Mouse (Mus musculus): Measurements from ENCODE around the gene Ankrd55.
"Not testable (repeated sequence)": the region's sequence is repeated elsewhere in the genome, so short reads cannot be mapped to it uniquely, and the experiment has no call there.

Gene Ankrd55

DNA sequence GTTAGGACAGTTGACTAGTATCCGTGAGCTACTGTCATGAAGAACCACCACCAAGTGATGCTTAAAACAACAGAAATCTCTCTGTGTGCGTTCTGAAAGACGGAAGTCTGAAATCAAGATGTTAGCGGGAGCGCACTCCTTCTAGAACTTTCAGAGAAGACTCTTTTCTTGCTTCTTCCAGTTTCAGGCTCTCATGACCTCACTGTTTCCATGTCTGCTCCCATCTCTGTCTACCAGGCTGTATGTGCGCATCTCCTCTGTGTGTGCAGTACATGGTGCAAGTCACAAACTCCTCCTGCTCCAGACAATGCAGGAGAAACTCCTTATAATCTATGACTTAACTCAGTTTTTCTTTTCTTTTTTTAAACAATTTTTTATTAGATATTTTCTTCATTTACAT lies 4.8 kb downstream of the Ankrd55 start:
- no peak for DNase-seq (ENCODE audit: low spot score)

DNA sequence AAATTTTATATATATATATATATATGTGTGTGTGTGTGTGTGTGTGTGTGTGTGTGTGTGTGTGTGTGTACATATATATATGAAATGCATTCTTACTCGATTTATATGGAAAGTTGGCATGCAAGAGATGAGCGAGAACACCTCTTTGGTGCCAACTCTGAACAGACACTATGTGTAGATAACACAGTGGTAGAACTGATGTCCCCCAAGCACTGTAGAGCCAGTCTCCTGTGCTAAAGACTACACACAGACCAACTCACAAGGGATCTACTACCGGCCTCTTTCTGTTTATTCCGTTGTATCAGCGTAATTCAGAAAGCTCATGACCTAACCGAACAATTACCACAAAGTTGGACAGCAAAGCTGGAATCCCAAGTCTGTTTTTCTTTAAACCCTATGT lies 6.2 kb downstream of the Ankrd55 start:
- DNase-seq (ENCODE audit: low spot score) = no peak

DNA sequence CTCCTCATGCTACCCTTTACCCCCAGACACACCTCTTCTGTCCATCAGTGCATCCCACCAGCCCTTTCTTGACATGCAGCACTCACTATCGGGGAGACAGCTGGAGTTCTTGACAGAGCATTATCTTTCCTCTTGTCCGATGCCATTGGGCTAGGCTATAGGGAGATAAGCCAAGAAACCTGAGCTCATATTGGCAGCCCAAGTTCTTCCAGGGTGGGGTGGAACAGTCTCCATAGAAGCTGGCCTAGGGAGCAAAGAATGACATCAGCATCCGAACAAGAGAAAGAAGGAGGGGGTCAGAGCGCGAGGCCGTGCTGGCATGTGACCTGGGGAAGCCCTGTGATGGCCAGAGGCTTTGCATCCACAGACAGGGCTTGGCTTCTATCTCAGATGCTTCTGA lies 9.5 kb downstream of the Ankrd55 start:
- no peak for DNase-seq (ENCODE audit: low spot score)

DNA sequence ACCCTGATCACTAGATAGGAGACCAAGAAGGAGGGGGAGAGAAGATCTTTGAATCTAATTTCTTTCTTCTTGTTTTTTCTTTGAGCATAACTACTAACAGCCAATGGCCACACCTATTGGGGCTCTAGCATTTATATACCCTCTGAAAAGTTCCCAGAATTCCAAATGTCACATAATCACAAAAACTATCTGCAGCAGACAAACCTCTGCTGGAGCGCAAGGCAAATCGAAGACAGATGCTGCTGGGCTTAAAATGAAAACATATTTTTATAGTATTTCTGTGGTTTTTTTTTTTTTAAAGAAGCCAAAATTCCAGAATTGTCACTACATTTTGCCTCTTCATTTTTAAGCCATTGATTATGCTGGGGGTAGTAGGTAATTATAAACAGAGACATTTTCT lies 15.2 kb downstream of the Ankrd55 start:
- DNase-seq (ENCODE audit: low spot score) = no peak

DNA sequence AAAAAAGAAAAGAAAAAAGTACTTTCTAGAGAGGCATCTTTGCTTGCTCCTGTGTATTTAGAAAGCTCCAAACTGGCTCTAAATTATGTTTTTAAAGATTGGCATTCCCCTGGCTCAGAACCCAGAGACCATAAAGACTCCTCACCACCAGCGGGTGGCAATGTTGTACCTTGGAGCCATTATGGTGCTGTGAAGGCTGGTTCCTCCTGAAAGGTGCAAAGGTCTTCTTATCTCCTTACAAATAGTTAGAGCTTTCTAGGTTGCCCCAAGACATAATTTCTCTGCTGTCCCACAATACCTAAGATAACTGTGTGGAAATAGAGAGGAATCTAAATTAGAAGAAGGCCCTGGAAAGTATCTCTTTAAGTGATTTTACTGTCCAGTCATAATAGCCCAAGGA lies 20.4 kb downstream of the Ankrd55 start:
- DNase-seq (ENCODE audit: low spot score) = no peak

DNA sequence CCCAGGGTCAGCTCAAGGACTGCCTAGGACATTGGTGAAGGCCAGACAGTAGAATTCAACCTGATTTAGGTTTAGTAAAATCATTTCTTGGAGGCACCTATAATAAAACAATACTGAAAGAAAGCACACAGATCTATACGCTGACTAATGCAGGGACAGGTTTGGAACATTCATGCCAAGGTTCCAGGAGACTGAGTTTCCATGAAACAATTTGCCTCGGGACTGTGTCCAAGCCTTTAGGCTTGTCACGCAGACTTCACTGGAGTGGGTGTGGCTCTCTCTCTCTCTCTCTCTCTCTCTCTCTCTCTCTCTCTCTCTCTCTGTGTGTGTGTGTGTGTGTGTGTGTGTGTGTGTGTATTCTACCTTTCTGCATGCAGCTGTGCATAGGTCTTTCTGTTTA lies 23.4 kb downstream of the Ankrd55 start:
- DNase-seq (ENCODE audit: low spot score) = not testable (repeated sequence)

DNA sequence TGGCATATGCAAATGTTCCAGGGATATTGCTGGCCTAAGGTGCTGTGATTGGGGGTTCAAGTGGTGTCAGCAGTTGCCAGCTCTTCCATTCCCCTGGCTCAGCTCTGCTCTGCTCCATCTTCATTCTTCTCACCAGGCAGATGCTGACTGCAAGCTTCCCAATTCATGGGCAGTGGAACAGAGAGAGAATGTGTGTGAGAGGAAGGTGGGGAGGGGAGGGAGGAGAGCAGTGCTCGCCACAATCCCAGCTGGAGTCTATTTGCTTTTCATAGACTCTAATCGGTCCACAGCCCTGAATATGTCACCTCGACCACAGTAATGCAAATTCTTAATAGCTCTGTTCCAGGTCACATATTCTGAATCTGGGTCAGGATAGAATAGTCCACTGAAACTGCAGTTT lies 27.2 kb downstream of the Ankrd55 start:
- no peak for DNase-seq (ENCODE audit: low spot score)

DNA sequence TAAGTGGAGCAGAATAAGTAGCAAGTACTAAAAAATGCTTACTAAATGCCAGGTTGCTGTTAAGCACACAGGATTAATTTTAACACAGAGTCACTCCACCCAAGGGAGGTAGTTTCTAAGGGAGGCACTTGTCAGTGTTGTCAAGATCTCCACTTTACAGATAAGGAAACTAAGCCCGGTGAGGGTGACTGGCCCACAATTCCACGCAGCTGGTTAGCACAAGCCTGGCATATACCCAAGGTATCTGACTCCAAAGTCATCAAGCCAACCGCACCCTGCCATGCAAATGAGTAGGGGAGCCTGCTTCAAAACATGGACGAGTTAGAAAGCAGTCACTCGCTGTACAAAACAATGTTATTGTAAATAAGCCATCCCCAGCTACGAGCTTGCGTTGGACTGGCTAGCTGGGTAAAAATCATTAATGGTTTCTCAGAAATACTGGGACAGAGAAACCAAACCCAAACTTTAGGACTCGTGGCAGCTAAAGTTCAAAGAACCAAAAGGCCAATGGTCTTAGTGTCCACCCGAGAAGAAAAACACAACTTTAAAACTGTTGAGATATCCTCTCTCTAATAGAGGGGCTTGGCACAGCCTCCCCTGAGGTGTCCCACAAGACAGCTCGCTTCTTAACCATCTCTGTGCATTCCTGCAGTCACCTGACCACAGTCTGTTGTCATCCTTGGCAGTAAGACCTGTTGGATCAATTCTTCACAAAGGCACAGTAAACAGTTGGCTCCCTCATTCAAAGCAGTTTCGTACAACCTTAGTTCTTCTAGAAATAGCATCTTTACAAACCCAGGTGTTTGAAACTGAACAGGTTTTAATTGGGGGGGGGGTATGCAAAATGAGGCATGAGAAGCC lies 28.6 kb downstream of the Ankrd55 start:
- no peak for DNase-seq (ENCODE audit: low spot score)

DNA sequence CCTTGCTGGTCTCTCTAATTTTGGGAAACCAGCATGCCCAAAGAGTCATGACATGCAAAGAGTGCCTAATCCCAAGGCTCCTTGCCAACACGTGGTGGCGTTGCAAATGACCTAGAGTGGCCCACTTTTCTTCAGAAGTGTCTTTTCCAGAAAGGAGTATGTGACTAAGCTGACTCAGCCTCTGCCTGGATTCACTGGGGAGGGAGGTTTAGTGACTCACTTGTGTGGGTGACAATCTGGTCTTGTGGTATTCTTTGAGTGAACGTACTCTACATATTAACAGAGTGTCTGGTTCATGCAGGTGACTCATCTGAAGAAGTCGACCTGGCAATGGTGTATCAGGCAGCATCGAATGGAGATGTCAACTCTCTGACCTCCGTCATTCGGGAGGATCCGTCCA lies 29.9 kb downstream of the Ankrd55 start:
- no peak for DNase-seq (ENCODE audit: low spot score)

DNA sequence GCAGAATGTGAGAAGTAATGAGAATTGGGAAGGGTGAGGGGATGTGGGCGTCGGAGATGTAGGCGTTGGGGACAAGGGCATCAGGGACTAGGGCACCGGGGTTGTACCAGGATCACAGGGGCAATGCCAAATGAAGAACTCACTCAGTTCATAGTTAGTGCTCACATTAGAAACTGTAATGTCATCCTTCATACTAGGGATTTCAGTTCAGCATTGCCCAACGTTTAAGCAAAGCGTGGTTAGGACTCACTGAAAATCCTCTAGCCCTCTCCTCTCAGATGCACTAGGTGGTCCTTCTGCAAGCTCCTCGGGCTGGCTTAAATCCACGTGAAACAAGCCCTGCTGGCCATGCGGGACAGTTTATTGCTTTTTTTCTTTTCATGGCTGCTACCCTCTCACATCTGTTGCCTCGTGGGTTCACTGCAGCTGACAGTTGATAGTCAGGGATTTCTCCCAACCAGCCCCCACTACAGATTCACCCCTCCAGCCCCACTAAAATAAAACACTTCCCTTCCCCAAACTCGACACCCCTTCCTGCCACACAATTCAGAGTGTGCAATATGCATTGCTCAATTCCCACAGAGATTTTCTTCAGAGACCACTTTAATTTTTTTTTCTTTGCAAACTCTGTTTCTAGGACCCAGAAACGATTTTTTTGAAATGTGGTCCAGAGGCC lies 35.5 kb downstream of the Ankrd55 start:
- no peak for DNase-seq (ENCODE audit: low spot score)

DNA sequence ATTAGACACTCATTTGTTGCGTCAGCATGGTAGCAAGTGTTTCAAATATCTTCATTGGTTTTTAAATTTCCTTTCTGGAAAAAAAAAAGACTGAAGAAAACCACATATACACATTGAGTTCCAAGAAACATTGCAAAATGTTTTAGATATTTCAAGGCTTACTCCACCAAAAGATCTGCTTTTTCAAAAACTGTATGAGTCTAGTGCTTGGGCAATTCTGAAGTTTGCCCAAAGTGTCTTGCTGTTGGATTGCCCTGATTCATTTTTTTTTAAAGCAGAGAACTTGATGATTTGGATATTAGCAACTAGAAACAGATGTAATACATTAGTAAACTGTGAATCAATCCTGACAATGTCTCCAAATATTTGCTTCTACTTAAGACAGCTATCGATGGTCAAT lies 36.9 kb downstream of the Ankrd55 start:
- DNase-seq (ENCODE audit: low spot score) = no peak

DNA sequence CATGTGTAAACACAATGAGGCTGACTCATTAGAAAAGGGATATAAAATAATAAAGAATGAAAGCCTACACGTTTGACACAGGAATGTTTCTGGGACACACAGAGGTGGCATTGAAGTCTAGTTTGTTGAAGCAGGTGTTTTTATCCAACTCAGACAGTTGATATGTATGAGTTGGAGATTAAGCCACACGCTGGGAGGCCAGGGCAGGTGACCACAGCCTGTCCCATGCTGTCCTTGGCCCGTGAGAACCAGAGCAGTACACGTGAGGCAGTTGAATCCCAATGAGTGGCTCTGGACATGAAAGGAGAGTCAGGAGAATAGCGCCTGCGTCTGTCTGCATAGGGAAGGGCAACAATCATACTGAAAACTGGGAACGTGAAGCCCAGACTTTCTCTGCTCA lies 38.2 kb downstream of the Ankrd55 start:
- no peak for DNase-seq (ENCODE audit: low spot score)

DNA sequence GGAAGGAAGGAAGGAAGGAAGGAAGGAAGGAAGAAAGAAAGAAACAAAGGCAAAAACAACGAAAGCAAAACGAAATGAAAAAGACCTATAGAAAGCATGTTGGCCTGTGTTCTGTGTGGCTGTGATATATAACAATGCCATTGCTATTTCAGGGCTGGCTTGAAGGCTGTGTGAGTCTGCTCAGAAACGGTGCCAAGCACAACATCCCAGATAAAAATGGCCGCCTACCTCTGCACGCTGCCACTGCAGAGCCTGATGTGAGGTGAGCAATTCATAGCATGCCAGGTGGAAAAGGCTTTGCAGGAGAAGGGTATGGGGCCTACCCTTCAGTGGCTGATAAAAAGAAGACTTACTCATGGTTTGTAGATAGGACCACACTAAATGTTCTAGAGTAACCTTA lies 38.7 kb downstream of the Ankrd55 start:
- no peak for DNase-seq (ENCODE audit: low spot score)

DNA sequence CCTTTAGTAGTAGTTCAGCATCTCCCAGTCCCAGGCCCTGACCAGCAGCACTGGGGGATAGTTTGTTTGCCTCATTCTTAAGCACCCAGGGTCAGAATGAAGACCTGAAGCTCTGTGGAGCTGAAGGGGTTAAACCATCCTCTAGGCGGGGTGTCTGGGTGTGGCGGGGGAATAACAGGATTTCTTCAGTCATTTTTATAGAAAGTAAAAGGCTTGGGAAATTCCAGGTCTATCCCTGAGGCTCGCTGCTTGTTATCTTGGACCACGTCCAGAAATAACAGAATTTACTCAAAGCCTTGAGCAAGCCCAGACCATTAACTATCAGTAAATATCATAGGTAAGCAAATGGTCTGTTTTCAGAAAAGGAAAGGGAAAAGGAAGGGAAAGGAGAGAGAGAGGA lies 39.3 kb downstream of the Ankrd55 start:
- no peak for DNase-seq (ENCODE audit: low spot score)

DNA sequence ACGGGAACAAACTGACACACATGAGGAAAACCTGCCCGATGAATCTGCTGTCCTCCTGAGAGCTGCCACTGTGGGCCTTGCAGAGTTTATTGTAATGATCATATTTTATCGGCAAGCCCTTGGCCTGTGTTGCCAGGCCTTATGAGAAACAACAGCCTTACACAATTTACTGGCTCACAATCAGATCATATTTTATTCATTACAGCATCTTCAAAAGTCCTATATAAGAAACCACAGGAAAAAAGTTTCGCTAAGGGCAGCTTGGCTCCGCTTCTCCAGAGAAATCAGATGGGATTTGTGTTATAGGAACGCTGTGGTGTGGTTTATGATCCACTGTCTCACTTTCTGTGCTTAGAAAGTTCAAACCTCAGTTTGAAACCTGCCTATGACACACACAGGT lies 42.0 kb downstream of the Ankrd55 start:
- no peak for DNase-seq (ENCODE audit: low spot score)

DNA sequence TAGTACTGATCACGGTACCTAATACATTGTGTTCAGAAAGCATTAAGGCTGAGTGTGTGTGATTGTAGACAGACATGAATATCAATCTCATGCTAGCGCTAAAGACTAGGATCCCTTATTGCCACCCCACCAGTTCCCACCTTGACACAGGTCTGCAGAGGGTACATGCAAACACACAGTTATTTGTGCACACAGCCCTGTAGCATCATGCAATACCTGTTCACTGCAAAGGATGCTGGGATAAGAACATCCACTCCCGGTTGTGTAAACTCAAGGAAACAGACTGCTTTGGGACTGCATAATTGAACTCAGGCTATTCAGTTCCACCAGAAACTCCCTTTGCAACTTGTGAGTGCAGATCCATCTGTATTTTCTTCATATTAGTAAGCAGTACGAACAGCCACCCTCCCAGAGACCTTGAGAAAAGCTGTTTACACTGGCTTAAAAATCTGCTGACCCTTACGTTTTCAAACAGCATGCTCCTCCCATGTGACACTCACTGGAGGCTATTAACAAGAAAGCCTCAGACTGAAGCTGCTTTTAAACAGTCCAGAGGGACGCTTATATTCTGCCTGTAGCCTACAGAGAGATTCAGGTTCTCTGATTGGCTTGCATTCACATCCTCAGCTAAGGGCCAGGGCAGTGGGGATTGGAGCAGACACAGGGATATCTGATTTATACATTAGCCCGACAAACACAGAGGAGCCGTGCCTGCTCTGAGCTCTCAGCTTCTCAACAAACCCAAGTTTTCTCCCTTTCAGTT lies 42.8 kb downstream of the Ankrd55 start:
- DNase-seq (ENCODE audit: low spot score) = no peak

DNA sequence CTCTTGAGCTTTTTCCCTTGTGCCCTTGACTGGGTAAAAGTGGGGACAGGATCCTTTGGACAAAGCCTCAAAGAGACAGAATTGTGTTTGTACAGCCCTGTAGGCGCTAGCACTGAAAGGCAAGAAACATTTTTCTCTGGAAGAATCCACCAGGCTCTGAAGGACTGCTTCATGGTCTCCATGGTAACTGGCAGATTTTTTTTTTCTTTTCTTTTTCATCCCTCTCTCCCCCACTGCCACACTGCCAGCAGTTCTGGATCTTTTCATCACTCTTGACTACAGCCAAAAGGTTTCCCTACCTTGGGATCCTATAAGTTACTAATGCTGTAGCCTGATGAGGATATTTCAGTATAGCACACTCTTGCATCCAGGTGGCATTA lies 43.4 kb downstream of the Ankrd55 start:
- DNase-seq (ENCODE audit: low spot score) = no peak

DNA sequence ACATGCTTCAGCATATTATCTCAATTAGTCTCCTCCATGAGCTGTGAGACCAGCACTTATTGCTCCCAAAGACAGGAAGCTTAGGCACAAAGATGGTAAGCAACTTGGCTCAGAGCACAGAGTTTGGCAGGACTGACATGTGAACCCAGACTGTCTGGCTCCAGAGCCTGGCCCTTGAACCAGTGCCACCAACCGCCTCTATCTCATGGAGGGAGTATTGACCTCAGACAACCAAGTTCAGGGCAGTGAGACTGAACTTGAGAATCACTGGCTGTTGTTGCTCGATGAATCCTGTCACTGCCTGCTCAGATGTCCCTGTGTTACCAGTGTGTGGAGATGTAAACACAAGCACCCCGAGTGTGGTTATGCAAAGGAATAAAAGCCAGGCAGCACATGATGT lies 47.3 kb downstream of the Ankrd55 start:
- no peak for DNase-seq (ENCODE audit: low spot score)

DNA sequence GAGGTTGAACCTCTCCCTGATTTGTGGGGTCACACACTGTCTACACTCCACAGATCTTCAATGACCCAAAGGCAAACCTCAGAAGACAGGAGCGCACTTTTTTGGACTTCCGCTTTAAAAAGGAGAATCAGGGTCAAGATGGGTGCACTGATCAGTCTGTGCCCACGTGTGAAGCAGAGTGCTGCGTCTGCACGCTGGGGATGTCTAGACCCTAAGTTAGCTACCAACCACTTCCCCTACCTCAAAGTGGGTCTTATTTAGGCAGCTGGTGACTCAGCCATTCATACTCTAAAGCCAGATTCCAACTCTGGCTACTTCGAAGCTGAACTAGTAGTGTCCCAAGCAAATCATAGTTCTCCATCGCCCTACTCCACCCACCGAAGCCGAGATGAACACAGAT lies 48.9 kb downstream of the Ankrd55 start:
- no peak for DNase-seq (ENCODE audit: low spot score)

DNA sequence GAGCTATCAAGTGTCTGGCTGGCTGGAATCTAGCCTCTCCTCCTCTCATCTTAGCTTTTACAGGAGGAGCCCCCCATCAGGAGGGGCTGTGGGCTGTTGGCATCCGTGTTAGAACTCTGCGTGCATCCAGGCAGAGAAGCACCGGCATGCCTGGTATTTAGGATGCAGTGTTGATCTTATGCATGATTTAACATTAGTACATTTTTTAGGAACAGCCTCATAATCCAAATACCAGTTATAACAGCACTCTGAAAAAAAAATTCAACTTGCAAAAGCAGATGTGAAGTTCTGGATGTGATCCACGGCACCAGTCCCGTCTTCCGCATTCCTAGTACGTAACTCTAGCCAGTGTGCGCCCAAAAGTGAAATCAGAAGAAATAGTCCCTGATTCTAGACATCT lies 52.0 kb downstream of the Ankrd55 start:
- no peak for DNase-seq (ENCODE audit: low spot score)

DNA sequence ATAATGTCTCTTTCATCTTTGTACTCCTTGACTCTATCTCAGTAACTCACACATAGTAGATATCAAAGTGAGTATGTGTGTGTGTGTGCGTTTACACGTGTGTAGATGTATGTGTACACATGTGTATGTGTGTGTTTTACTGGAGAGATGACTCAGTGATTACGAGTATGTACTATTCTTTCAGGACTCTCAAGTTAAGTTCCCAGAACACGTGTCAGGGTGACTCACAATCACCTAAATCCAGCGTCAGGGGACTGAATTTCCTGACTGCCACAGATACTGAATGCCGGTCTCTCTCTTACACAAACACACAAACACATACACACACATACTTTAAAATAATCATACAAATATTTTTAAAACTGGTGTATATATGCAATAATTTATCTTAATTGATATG lies 52.5 kb downstream of the Ankrd55 start:
- DNase-seq (ENCODE audit: low spot score) = no peak

DNA sequence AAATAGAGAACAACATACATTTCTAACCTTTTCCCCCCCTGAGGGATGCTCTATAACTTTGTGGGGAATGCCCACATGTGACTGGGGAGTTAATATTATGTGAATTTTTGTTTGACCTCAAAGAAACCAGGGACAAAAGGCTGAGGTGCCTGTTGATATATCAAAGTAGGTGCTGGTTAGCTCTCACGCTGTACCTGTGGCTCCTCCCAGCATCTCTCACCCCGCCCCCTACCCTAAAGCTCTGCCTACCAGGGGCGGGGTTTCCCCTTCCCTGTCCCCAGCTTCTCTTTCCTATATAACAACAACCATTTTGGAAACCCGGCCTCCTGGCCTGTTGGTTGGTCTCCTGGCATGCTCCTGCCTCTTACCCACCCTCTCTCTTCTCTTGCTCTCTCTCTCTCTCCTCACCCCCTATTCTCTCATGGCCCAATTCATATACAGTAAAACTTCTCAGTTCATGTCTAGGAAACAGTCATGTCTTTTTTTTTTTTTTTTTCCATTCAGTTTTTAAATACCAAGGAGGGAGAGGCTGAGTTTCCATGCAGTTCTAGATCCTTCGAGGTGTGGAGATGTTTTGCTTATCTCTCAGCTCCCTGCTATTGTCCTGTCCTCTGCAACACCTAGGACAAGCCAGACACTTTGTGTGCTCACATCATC lies 54.8 kb downstream of the Ankrd55 start:
- no peak for DNase-seq (ENCODE audit: low spot score)

DNA sequence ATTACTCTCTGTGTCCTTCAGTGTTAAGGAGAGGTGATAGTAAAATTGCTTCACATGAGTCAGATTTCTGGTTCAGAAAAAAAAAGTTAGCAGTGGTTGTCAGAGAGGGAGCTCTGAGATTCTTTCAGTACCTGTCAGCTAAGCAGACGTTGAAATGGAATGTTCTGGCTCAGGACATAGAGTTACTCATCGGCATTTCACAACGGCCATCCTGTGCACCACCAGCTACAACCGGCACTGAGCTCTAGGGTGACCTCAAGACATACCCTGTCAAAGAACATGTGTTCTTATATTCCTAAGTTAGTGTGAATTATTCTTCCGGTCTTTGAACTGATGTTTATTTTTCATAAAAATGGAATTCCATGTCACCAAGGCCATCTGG lies 55.4 kb downstream of the Ankrd55 start:
- DNase-seq (ENCODE audit: low spot score) = no peak
